Mouse (Mus musculus) MEL (cell line): Measurements from ENCODE around the gene Tpsb2.

Experiments
- BHLHE40 ChIP-seq: IDR thresholded peaks from 2 replicates; pipeline ENCODE4 v1.6.1; 2012; ENCODE audit warnings: low read depth, mild to moderate bottlenecking, inconsistent platforms, low read length, improper control_type of control experiment, borderline replicate concordance
- CTCF ChIP-seq, 3 experiments: IDR thresholded peaks in 2 of 3; conservative IDR thresholded peaks in 1 of 3; 2 replicates each; pipeline ENCODE4 v1.5.1; 2011 to 2012; ENCODE audit warnings: low read length in 3 of 3, low read depth in 2 of 3, mild to moderate bottlenecking in 2 of 3, improper control_type of control experiment in 1 of 3, inconsistent platforms in 1 of 3, mixed read lengths in 1 of 3, moderate library complexity in 1 of 3; ENCODE audit not compliant: control insufficient read depth in 1 of 3, insufficient read depth in 1 of 3, poor library complexity in 1 of 3, severe bottlenecking in 1 of 3
- HCFC1 ChIP-seq: IDR thresholded peaks from 2 replicates; pipeline ENCODE4 v1.6.1; 2012; ENCODE audit warnings: low read depth, mild to moderate bottlenecking, inconsistent platforms, low read length, improper control_type of control experiment, moderate library complexity

DNA sequence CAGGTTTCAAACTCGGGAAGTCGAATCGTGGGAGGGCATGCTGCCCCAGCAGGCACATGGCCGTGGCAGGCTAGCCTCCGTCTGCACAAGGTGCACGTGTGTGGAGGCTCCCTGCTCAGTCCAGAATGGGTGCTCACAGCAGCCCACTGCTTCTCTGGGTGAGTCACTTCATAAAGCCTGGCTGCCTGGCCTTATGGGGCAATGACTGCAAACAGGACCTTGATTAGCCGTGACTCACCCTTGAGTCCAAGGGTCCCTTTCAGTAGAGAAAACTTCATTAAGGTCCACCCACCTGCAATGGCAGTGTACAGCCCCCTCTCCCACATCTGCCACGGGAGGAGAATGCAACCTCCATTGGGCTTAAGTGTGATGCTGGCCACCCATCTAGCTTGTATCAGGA is 6.4 kb downstream of the Tpsb2 start:
- TF ChIP-seq CTCF (IDR thresholded peaks at IDR 0.05 in 2 of 3, conservative IDR thresholded peaks at IDR 0.05 in 1 of 3; ENCODE audit: control insufficient read depth in 1 of 3, insufficient read depth in 1 of 3, low read depth in 2 of 3, low read length in 3 of 3, poor library complexity in 1 of 3, severe bottlenecking in 1 of 3) (no peak), HCFC1 (no peak), BHLHE40 (no peak)
